Mouse (Mus musculus): ENCODE measurements around the gene Magi1.
"Not testable (repeated sequence)": the region's sequence is repeated elsewhere in the genome, so short reads cannot be mapped to it uniquely, and the experiment has no call there.

The Magi1 gene

DNA sequence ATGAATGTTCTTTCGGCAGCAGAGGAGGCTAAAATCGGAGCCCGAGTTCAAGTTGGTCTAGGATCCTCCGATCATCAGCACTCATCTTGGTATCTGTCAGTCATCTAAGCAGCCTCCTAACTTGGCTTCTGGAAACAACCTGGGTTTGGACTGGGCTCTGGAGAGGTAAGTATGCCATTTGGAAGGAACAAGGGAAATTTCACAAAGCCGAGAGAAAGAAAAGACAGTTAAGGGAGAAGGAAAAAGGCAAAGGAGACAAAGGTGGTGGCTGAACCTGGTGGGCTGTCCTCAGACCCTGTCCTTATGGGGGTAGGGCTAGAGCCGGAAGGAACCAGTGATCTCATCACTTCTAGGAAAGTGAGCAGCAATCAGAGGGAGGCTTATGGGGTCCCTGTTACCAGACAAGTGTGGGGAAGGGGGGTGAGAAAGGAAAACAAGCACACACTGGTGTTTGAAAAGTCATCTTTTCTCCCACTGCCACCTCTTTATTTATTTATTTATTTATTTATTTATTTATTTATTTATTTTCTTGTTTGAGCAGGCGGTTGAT lies 565.8 kb downstream of the Magi1 start:
- no peak for DNase-seq

DNA sequence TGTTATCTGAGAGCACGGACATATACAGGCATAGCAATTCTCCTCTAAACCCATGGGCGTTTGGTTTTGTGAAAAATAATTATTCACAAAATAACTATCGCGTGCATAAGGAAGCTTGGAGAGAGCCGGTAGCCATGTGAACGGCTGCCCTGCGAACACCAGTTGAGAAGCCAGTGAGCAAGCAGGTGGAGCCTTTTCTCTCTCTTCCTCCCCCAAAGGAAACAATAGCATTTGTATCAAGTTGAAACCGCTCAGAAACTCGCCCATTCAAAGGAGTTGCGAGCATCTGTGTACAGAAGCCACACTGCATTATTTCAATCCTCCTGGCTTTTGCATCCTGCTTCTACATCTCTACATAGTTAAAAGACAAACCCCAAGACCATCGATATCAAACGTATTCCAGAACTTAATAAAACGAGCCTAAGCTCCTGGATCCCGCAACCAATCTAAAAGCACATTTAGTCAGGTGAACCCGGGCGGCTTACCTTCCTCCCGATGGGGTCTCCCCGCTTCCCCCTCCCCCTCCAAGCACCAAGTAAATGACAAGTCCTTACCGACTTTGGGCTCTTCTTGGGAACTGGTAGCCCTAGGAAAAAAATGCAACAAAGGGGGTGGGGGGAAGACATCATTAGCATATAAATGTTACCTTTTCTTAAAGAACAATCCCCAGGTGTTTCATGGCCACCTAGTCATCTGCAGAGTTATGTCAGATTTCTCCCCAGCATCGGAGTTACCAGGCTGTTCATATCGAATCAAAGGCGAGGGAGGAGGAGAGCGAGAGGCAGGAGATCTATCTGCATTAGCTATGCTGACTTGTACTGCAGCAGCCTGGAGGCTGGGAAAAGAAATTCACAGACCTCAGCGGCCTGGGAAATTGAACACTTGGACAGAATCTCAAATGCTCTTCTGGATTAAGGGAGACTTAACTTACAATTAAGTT lies 566.8 kb downstream of the Magi1 start:
- no peak for DNase-seq

DNA sequence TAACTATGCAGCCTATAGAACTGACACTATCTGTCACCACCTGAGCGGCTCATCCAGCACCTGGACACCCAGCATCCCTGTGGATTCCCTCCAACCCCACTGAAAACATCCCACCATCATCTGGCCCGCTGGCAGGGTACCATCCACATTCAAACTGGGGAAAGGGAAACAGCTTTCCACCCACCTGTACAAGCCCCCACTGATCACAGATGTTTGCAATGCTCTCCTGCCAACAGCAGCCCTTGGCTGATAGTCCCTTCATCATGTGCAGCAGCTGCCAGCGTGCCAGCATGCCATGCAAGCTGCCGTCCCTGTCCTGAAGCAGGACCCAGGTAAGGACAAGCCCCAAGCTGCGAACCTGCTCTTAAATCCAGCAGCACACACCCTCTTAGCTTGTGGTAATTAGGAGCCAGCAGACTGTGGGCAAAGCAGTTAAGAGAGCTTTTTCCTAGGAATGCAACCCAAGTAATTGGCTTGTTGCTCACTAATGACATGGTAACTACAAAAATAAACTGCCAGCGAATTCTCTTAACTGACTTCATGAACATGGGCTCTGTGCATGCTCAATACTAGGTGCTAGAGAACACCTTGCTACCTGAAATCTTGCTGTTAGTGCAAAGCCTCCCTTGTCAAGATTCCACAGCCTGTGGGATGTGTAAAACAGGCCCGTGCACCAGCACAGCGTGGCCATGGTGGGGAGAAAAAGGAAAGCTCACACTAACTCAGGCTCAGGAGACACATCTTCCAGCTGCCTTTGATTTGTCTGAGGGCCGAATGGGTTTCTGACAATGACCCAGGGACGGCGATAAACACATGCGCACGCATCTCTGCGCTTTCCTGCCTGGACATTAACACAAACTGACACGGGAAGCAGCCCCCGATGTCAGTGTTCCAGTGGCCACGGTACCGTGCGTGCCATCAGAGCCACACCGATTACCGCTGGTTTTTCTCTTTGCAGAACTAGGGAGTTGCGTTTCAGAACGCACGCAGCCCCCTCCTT lies 568.2 kb downstream of the Magi1 start:
- no peak for DNase-seq

DNA sequence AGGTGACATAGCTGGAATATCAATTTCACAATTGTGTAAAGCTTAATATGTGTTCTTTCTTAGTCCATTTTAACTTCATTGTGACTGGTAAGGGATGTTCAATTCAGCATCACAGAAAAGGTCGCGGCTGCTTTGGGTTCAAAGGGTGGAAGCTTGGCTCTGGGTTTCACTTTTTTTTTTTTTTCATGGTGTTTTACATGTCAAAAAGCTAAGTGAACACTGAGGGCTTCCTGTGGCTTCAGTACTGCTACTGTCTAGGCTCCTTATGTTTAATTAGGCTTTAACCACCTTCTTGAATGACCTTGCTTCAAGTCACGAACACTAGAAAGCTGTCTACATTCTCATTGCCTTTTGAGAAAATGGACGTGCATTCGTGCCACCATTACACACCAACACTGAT lies 579.4 kb downstream of the Magi1 start:
- no peak for DNase-seq

DNA sequence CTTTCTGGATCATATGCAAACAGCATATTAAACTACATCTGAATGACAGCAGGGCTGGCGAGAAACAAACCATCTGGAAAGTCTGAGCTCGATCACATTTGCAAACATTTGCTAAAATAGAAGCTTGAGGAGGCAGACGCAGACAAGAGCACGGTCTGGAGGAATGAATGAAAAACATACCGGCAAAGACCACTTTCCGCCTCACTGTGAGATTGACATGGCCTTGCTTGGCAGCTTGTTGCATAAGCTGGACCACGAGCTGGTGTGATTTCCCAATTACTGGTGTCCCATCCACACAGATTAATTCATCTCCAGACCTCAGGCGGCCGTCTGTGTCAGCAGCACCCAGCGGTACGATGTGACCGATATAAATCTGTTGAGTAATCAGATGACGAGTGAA lies 584.3 kb downstream of the Magi1 start:
- DNase-seq: no peak

DNA sequence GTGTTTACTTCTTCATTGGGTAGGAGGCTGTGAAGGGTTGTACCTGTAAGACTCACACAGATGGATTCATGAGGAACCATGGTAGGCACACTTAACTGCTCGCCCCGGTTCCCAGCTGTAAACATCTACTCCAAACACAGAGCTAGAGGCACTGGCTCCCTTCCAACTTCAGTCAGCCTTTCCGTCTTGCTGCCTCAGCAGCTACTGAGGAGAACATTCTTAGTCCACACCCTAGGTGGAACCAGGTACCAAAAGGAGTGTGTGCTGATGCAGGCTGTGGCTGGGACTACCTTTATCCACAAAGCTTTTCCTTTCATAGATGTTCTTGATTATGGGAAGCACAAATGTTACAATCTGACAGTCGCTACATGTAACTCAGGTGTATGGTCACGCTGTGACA lies 585.8 kb downstream of the Magi1 start:
- no peak for DNase-seq

DNA sequence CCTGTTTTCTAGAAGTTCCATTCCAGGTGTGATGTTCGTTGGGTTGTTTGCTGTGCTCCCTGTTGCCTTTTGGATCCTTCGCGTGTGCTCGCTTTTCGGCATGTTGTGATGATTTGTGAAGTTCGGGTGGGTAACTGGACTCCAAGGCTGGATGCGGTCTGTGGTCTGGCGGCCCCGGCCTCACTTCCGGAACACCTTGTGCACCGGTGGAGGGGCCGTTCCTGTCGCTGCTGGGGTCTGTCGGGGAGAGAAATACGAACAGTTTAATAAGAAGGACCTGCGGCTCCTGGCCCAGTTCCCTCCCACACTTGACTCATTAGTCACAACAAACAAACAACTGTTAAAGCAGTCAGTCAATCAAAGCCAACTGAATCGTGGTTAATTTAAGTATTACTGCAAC lies 605.0 kb downstream of the Magi1 start:
- DNase-seq: no peak

DNA sequence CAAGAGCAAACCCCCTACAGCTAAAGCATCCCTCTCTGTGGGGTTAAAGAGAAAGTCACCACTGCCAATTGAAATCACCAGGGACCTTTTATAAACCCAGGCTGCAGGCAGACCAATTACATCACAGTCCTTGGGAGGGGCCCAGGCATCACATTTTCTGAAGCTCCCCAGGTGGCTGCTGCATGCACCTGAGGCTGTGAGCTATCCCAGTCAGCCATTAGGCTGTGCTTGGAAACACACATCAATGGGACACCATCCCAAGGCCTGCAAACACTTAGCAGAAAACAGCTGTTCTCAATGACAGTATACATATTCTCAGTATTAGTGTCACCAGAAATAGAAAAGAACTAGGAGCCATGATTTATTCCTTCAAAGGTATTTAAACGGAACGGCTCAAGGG lies 617.0 kb downstream of the Magi1 start:
- DNase-seq: no peak

DNA sequence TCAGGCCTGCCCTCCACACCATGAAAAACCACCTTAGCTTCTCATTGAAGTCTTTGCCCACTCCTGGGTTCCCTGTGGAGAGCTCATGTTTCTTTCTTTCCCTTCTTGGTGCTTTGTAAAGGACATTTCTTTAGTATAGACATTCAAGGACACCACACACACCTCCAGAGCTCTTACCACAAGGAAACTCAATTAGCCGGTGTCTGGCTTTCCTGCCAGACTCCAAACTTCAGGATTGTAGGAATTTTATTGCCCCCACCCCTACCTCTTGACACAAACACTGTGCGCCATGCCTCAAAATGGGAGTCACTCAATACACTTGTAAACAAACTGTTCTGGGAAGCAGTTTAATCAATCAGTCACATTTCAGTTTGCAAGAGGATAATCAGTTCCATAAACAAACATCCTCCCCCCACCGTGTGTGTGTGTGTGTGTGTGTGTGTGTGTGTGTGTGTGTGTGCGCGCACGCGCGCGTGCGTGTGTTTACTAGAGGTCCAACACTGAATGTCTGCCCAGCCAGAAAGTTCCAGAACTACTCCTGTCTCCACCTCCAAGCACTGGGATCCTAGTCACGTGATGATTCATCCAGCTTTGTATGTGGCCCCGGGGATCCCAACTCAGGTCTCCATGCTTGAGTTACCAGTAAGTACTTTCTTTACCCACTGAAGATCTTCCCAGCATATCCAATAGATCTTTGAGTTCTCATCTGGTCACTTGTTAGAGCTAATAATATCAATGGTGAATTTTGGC lies 618.5 kb downstream of the Magi1 start:
- no peak for DNase-seq

DNA sequence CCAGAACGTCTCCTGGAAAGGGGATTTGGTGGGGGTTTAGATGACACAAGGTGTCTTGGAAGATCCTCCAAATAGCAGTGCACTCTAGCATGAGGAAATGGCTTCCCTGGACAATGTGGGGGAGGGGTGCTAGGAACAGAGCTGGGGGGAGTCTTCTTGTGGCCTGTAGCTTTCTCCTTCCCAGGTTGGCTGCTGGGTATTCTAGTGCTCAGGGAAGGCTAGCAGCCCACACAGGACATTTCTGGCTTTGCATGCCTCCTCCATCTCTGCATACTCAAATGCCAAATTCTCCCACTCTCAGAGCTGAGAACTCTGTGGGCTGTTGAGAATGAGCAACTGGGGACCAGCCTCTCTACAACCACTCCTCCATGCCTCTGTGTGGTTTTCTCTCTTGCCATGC lies 622.6 kb downstream of the Magi1 start:
- DNase-seq: no peak

DNA sequence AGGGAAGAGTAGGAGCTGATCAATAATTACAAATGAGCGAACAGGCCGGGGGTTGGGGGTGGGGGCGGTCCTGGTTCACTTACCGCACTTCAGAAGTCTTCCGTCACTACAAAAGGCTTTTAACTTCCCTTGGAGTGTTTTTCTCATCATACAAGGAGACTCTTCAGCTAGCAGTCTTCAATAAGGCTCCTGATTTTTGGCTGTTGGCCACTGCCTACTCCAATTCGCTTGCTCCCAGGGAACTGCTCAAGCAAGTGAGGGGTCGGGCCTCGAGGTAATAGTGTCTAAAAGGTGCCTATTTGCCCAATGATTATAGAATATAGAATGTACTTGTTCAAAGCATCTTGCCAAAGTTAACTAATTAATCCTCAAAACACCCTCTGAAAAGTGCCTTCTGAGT lies 624.2 kb downstream of the Magi1 start:
- DNase-seq: no peak

DNA sequence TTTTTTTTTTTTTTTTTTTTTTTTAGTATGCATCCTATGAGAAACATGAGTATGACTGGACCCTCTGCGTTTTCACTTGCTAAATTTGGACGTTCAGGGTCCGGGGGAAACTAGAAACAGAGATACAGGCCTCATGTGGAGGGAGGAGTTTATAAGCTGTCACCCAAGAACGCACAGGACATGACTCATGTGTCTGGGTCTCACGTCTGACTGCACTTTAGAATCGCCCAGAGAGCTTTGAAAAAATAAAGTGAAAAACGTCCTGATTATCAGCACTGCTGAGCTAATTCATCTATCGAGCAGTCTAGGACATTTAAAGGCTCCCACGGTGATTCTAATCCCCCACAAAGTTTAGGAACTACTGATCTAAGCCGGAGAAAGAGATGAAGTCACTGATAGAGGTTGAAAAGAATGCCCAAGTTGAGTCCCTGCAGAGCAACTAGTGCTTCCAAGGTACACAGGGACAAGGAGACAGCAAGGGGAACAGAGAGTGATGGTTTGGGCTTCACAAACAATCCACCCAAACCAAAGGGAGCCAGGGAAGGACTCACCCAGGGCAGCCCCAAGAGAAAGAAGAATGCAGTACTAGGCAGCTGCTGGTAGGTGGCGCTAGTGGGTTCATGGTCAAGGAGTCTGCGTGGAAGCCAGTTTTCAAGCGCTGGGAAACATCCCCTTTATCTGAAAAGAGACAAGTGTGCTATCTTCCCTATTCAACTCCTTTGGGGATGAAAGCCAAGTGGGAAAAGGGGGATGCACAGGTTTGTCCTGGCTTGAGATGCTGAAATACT lies 626.3 kb downstream of the Magi1 start:
- DNase-seq: peak; percentile 44

DNA sequence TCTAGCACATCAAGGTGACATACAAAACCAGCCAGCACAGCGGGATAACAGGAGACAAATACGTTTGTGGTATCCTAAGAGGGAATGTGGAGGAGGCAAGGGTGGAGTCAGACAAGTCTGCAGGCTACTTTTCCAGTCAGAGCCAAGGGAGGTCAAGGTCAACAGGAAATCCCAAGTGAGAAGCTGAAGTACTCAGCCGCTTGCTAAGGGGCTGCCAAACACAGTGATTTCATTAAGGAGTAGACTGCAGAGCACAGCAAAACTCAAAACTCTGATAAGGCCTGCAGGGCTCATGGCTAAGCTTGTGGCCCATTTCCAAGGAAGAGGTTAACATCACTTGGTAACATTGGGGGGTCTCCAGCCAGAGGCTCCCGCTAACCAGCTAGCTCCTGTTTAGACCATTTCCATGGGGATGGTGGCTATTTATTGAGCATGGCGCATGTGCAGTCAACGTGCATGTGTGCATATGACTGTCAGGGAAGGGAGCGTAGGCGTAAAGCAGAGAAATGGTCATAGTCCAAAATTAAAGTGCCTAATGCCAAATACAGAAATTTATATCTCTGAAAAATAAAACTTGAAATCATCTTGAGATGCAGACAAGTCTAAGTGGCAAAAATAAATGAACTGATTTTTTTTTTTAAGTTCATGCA lies 635.0 kb downstream of the Magi1 start:
- no peak for DNase-seq

DNA sequence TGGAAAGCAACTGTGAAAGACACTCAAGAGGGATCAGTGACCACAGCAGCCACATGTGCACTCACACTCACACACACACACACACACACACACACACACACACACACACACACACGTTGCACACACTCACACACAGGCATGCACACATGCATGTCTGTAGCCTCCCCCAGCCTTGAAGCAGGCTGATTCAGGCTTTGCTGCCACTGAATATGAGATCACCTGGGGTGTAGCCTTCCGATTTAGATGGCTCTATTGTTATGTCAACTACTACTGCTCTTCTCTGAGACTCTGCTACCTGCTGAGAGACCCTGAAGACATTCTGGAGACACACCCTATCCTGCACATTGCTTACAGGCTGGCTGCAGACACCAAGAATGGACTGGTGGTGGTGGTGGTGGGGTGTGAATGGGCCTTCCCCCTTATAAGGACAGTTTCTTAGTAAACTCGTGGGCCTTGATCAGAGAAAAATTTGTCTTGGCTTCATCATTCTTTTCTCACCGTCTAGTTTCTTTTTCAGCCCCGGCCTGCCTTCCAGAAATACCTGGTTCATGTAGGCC lies 653.9 kb downstream of the Magi1 start:
- DNase-seq: not testable (repeated sequence)

DNA sequence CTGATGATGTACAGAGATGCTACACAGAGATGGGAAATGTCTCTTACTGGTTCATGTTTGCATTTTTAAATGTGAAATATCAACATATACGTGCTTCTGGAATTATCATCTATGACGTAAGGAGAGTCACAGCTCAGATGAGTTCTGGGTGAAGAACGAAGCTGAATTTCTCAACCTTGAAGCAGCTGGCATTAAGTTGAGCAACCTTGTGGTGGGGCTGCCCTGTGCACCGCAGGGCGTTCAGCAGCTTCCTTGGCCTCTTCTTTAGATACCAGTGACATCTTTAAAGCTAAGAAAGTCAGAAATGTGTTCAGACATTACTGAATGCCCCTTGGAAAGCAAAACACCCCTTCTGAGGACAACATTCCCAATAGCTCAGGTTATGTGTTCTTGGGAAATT lies 656.5 kb downstream of the Magi1 start:
- DNase-seq: no peak
